Mouse (Mus musculus) C2C12 (cell line): ENCODE data around the gene Thnsl1. TPM values are rescaled to one million over a fixed set of nuclear protein-coding genes. Genes with fewer than 3 reads are reported as not detected.

Source experiments
- H3K27me3 ChIP-seq: one replicate; pipeline ENCODE4 v1.6.1; 2011; ENCODE audit not compliant: control insufficient read depth, insufficient read depth, insufficient read length
- H3K36me3 ChIP-seq: one replicate; pipeline ENCODE4 v1.6.1; 2011; ENCODE audit not compliant: control insufficient read depth, insufficient read depth
- H3K4me3 ChIP-seq: one replicate; pipeline ENCODE4 v1.5.1; 2011; ENCODE audit warnings: mild to moderate bottlenecking, control low read depth; ENCODE audit not compliant: poor library complexity, insufficient read depth, severe bottlenecking
- H3K79me2 ChIP-seq: one replicate; pipeline ENCODE4 v1.6.1; 2011; ENCODE audit not compliant: control insufficient read depth, insufficient read depth
- H3K79me3 ChIP-seq: one replicate; pipeline ENCODE4 v1.6.1; 2011; ENCODE audit warnings: low read depth, control low read depth
- H3ac ChIP-seq: one replicate; pipeline ENCODE3; 2011; ENCODE audit warnings: low read depth; ENCODE audit not compliant: control insufficient read depth, insufficient read length
- CEBPB ChIP-seq: IDR thresholded peaks from one replicate; pipeline ENCODE4 v1.6.1; 2011; ENCODE audit warnings: low read depth, mild to moderate bottlenecking, control low read depth, moderate library complexity
- CTCF ChIP-seq: IDR thresholded peaks from one replicate; pipeline ENCODE4 v1.5.1; 2011; ENCODE audit not compliant: control insufficient read depth, insufficient read depth, insufficient read length
- FOSL1 ChIP-seq: IDR thresholded peaks from one replicate; pipeline ENCODE4 v1.8.0; 2011; ENCODE audit warnings: mild to moderate bottlenecking, low read length; ENCODE audit not compliant: poor library complexity, insufficient read depth, severe bottlenecking
- MAX ChIP-seq: IDR thresholded peaks from one replicate; pipeline ENCODE4 v1.6.1; 2011; ENCODE audit warnings: mild to moderate bottlenecking, control low read depth
- MYOD1 ChIP-seq: IDR thresholded peaks from one replicate; pipeline ENCODE4 v1.6.1; 2011; ENCODE audit warnings: low read depth; ENCODE audit not compliant: control insufficient read depth, insufficient read length
- MYOG ChIP-seq: IDR thresholded peaks from one replicate; pipeline ENCODE4 v1.6.1; 2011; ENCODE audit not compliant: control insufficient read depth, insufficient read length; ENCODE audit errors: extremely low read depth
- USF1 ChIP-seq: IDR thresholded peaks from one replicate; pipeline ENCODE4 v1.6.1; 2011; ENCODE audit warnings: low read depth, mild to moderate bottlenecking, control low read depth, moderate library complexity
- polyA plus RNA-seq: library from polyadenylated mRNA; unstranded; fragments of >200 nt; fragmentation: generic; extraction: Trizol; gene quantifications from one replicate; pipeline ENCODE4 v1.2.1, GENCODE M21; 2012; ENCODE audit warnings: missing spikeins

The Thnsl1 gene
- polyA plus RNA-seq, 1 experiment = 1.5 TPM

DNA sequence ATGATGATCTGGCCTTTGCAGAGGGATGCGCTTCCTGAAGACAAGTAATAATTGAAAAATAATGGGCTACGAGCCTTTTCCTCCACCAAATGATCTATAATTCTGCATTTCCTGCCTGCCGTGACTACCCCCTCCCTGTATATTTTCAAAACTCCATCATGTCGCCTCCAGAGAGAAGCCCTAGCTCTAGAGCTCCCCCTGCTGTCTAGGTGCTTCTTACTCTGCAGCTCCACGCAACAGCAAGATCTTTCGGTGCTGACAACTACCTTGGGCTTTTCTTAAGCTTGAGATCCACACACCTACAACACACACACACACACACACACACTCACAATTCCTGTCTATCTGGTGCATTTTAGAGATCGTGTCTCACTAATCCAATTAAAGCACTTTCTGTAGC lies 17.9 kb upstream of the Thnsl1 start:
- Histone ChIP-seq H3K4me3 (no peak overlapping the region), H3ac (no peak overlapping the region), H3K36me3 (no peaks in the 10 kb centered on the region), H3K27me3 (no peaks in the 10 kb centered on the region), H3K79me2 (no peaks in the 10 kb centered on the region), H3K79me3 (no peaks in the 10 kb centered on the region)
- TF ChIP-seq CTCF (peak; percentile 66), MYOG (no peak)

DNA sequence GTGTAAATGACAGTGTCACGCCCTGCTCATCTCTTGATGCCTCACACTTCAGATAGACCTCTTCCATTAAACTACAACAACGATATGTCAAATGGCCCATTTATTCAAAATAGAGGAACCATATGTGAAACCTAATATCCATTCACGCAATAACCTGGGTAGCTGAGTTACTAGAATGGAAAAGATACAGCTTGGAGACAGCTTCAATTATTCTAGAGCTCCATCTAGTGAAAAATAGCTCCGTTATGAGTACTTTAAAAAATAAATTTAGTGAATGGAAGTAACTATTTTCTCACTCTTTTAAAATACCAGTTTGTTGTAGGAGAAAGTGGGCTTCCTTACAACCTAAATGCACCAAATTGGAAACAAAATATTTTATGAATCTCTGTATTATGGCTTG lies 16.9 kb upstream of the Thnsl1 start:
- TF ChIP-seq CTCF (no peak), MYOG (no peak), MAX (no peak)
- Histone ChIP-seq H3K27me3 (no peaks in the 10 kb centered on the region), H3K79me2 (no peaks in the 10 kb centered on the region), H3ac (no peak overlapping the region), H3K4me3 (no peak overlapping the region), H3K36me3 (no peaks in the 10 kb centered on the region), H3K79me3 (no peaks in the 10 kb centered on the region)

DNA sequence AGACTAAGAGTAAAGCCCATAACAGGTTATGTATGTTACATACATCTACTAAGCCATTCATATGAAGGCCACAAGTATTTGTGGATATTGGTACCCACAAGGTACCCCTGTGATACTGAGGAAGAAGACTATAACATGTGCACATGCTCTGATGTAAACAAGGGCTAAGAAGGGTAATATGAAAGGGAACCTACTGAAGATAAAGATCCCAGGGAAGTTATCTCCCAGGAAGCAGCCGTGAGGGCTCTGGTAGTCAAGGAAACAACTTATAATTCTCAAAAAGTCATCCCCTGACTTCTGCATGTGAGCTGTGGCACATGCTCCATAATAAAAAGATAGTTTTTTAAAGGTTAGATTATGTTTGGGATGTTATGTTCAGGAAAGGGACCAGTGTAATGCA lies 14.3 kb upstream of the Thnsl1 start:
- H3K4me3 ChIP-seq = no peak overlapping the region
- H3ac ChIP-seq = no peak overlapping the region
- no peak for TF ChIP-seq USF1
- no peak for TF ChIP-seq MAX
- TF ChIP-seq MYOG = no peak
- TF ChIP-seq CTCF = no peak
- no peak for TF ChIP-seq MYOD1
- TF ChIP-seq FOSL1 = no peak
- no peak for TF ChIP-seq CEBPB
- no peaks in the 10 kb centered on the region for H3K27me3 ChIP-seq
- no peaks in the 10 kb centered on the region for H3K79me3 ChIP-seq
- no peaks in the 10 kb centered on the region for H3K36me3 ChIP-seq
- no peaks in the 10 kb centered on the region for H3K79me2 ChIP-seq

DNA sequence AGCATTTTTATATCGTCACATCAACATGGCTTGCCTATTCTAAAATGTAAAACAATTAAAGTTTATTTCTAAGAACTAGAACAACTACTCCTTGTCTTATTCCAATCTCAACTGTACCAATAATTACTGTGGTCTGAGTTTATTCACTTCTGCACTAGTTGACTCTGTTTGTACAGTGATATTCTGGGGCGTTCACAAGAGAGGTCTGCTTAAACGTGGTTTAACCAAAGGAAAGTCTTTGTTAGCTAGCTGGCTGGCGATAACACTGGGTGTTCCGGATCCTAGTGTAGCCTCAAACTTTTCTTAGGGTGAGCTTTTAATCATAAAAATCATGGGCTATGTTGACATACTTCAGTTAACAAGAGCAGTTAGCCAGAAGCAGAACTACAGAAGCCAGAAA lies 10.3 kb upstream of the Thnsl1 start:
- H3K79me3 ChIP-seq = no peaks in the 10 kb centered on the region
- H3K4me3 ChIP-seq = no peak overlapping the region
- no peak for TF ChIP-seq MAX
- no peak for TF ChIP-seq FOSL1
- TF ChIP-seq CTCF = no peak
- TF ChIP-seq CEBPB = no peak
- no peak for TF ChIP-seq USF1
- no peak for TF ChIP-seq MYOD1
- no peak for TF ChIP-seq MYOG
- H3K36me3 ChIP-seq = no peaks in the 10 kb centered on the region
- no peaks in the 10 kb centered on the region for H3K27me3 ChIP-seq
- no peak overlapping the region for H3ac ChIP-seq
- no peaks in the 10 kb centered on the region for H3K79me2 ChIP-seq

DNA sequence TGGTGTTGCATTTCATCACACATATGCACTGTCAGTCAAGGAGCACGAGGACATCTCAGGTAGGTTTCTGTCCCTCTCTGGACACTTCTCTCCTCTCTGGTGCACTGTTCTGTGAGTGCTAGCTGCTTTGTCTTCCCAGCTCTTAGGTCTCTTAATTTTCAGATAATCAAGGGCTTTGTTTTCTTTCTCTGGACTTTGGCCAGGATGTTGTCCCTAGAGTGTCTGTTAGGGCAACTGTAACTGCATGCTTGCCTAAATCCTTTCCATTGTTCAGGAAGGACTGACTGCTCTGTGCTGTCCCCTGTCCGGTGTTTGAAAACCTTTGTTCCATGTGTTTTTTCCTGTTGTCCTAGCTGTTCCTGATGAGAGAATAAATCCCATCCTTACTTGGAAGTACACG lies 6.5 kb upstream of the Thnsl1 start:
- Histone ChIP-seq H3K4me3 (no peak overlapping the region), H3K79me3 (no peaks in the 10 kb centered on the region), H3ac (no peak overlapping the region), H3K79me2 (no peaks in the 10 kb centered on the region), H3K36me3 (no peaks in the 10 kb centered on the region), H3K27me3 (no peaks in the 10 kb centered on the region)
- TF ChIP-seq MYOG = no peak
- no peak for TF ChIP-seq USF1
- TF ChIP-seq CTCF = no peak
- TF ChIP-seq MAX = no peak
- TF ChIP-seq FOSL1 = no peak
- TF ChIP-seq MYOD1 = no peak
- TF ChIP-seq CEBPB = no peak

DNA sequence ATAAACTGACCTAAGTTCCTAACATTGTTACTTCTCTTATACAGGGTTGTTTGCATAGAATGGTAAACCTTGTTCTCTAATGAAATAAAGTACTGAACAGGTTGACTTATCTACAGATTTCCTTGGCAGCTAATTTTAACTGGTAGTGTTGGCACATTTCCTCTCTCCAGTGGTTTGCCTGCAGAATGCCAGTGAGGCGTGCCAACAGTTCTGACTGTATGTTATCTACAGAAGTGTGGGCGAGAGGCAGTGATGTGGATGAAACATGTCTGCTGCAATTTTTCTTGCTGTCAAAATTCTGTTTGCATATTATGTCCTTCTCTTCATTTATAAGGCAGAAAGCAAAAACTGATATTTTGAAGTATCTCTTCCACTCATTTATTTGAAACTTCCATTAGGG lies 2.8 kb upstream of the Thnsl1 start:
- H3ac ChIP-seq = no peak overlapping the region
- TF ChIP-seq CEBPB (no peak), MYOG (no peak), USF1 (no peak), CTCF (no peak), FOSL1 (no peak), MAX (no peak), MYOD1 (no peak)
- no peaks in the 10 kb centered on the region for H3K79me2 ChIP-seq
- H3K4me3 ChIP-seq = no peak overlapping the region
- no peaks in the 10 kb centered on the region for H3K36me3 ChIP-seq
- H3K79me3 ChIP-seq = no peaks in the 10 kb centered on the region
- no peaks in the 10 kb centered on the region for H3K27me3 ChIP-seq
